Mouse (Mus musculus) ES-E14 (cell line): ENCODE data around the gene Gm21985.

Experiments used
- CHD2 ChIP-seq: IDR thresholded peaks from 2 replicates; pipeline ENCODE4 v1.6.1; 2014; ENCODE audit warnings: mild to moderate bottlenecking, low read depth, low read length, inconsistent platforms
- ZC3H11A ChIP-seq: IDR thresholded peaks from 2 replicates; pipeline ENCODE4 v1.6.1; 2012; ENCODE audit warnings: low read depth, mild to moderate bottlenecking, inconsistent platforms, low read length, borderline replicate concordance
- ZNF384 ChIP-seq: IDR thresholded peaks from 2 replicates; pipeline ENCODE4 v1.6.1; 2012; ENCODE audit warnings: low read depth, low read length, inconsistent platforms

- TF ChIP-seq CHD2, result no peak
- TF ChIP-seq ZNF384, result no peak
- no peak for TF ChIP-seq ZC3H11A
Observed at GRCm38 (mm10) chr2:112332051-112332898, 66.2 kb downstream of the Gm21985 start.
